Mouse (Mus musculus) megakaryocyte progenitor cell, adult 5-6 weeks (primary cell): ENCODE measurements around the gene Snx9. TPM values are rescaled to one million over a fixed set of nuclear protein-coding genes. Genes with fewer than 3 reads are reported as not detected.

Experiments
- ATAC-seq: replicated peaks from 2 replicates; pipeline ENCODE4 v1.8.0; 2016; ENCODE audit warnings: mild to moderate bottlenecking, moderate TSS enrichment, inconsistent platforms; ENCODE audit not compliant: poor library complexity
- total RNA-seq, 2 experiments: library from RNA; stranded (forward) in 1 of 2; stranded (reverse) in 1 of 2; fragments of 157-497, 149-512 nt in 1 of 2; fragments of 200-1000 nt in 1 of 2; gene quantifications; 2 replicates each; pipeline versions ENCODE4 v1.2.3 to v1.2.4; 2015 to 2017

Snx9 gene
- total RNA-seq, 2 experiments from 2014 or later = 31.3 to 52.7 TPM

DNA sequence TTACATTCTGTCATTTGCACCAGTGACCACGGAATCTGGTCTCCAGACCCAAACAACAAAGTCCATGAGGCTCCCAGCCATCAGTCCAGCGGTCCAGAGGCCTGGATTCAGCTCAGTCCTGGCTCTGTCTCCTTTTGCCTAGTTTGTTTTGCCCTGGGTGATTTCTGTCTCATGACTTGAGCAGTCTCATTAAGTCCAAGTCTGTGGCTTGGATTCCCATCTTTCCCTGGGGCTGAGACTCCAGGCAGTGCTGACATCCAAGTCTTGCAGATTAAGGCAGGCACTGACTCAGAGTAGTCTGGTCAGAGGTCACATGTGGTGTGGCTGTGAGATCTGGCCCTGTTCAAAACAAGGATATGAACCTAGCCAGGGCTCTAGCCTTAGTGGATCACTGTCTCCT lies 35.2 kb upstream of the Snx9 start:
- ATAC-seq = no peak

DNA sequence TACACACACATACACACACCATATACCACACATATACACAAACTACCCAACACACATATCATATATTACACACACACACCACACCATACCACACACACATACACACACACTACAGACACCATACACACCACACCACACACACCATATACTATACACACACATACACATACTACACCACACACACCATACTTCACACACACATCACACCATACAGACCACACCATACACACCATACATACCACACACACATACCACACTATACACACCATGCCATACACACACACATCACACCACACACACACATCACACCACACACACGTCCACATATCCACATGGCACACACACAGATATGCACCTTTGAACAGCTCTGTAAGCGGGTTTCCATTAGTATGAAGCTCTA lies 34.3 kb upstream of the Snx9 start:
- no peak for ATAC-seq

DNA sequence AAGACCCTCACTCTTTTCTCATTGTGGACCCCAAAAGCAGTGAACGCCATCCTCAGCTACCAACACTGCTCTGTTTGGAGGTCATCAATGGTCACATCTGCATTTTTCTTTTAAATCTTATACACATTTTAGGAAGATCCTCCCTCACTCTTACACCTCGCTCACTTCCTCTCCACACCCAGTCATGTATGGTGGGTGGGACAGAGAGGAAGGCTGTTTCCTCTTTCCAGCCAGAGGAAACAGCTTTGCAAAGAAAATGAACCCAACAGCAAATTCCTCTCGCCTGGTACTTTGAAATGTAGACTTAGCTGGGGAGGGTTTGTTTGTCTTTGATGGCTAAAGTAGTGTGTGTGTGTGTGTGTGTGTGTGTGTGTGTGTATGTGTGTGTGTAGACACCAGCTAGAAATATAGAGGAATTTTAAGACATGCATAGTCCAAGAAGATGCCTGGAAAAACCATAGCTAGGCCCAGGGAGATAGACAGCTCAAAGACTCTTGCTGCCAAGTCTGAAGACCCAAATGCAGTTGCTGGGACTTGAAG lies 33.2 kb upstream of the Snx9 start:
- peak; percentile 60 for ATAC-seq

DNA sequence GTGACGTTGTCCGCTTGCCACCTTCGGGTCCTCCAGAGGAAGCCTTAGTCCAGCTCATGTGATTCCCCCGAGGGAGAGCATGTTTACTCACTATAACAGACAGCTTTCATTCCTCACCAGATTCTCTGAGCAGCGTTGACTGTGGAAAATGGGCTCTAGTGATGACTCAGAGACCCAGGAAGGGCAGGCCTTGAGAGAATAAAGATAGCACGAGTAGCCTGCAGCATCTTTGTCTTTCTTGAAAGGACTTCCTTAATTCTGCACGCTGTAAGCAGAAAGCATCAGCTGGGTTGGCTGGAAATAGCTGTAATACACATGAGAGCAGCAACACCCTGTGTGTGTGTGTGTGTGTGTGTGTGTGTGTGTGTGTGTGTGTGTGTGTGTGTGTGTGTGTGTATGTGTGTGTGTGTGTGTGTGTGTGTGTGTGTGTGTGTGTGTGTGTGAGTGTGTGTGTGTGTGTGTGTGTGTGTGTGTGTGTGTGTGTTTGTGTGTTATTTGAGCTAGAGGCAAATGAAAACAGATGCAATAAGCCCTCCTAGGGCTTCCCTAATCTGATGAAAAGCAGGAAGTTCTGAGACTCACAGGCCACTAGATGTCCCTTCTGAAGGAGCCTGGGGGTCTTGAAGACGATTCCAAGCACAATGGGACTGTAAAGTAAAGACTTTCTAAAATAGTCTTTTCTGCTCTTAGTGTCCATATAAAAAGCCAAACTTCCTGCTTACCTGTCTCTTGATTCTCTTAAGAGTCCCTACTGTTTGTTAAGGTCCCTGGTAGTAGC lies 27.1 kb upstream of the Snx9 start:
- peak; percentile 49; the same call in 1 of the 2 replicates for ATAC-seq

DNA sequence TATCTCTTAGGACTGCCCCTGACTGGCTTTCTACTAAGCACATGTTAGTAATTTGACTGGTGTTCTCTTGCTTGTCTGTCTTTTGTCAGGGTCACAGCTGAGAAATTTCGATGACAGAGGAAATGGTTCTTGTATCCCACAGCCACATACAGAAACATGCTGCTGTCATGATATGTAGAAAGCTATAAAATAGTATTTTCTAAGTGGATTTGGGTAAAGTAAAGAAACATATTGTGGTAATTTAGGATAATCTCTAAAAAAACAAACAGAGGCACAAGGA lies 26.5 kb upstream of the Snx9 start:
- ATAC-seq = no peak

DNA sequence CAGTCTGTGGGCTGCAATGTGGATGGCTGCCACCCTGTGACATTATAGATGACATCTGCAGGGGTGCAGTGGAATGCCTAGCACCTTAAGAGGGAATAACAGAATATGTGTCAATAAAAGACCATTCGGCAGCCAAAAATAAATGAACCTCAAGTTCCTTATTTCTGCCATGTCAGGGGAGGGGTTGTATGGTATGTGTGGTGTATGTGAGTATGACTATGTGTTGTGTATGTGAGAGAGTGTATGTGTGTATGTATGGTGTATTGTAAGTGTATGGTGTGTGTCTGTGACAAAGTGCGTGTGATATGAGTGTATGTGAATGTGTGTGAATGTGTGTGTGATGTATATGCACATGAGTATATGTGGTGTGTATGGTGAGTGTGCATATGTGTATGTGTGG lies 23.3 kb upstream of the Snx9 start:
- ATAC-seq = peak; percentile 57

DNA sequence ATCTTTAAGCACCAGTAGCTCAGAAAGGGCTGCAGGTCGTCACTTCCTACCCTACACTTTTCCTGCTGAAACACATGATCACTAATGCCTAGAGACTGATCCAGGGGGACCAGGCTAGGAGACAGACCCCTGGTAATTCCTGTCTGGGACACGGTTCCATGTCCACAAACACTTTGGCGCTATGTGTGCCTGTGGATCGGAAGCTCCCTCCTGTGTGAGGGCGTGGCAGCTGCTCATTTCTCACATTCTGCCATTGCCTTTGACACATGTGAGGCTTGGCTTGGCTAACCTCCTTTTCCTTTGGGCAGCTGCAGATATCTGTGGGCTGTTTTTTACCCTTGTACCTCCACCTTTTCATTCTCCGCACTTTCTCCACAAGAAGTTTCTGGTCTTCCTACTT lies 22.0 kb upstream of the Snx9 start:
- ATAC-seq = no peak

DNA sequence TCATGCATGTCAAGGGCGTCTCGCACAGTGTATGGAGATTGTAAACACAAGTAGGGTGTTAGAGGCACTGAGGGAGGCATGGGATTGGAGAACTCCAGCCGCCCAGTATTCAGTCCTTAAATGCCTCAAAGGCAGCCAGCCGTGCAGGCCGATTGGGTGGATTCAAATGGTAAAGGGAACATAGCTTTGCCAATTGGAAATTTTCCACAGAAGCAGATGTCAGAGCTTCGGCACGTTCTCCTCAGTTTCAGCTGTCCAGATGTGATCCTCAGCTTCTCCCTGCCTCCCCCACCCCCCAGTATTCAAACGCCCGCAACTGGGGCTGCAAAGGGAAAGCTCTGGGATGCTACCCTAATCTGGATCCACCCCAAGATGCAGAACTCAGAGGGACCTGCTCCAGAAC lies 21.3 kb upstream of the Snx9 start:
- no peak for ATAC-seq

DNA sequence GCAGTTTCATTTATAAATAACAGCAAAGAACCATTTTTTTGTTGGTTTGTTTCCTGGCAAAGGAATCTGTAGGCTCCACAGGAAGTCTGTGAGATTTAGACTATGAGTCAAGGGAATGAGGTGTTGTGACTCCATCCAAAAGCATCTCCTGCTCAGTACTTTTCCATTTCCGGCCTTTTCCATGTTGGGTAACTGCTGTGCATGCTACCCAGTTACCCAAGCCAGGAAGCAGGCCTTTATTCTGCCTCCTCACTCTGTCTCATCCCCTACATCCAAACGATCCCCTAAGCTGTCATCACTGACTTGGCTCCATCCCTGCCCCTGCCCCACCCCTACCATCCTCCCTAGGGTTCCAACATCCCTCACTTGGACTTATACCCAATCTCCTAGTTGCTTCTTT lies 18.6 kb upstream of the Snx9 start:
- ATAC-seq = no peak

DNA sequence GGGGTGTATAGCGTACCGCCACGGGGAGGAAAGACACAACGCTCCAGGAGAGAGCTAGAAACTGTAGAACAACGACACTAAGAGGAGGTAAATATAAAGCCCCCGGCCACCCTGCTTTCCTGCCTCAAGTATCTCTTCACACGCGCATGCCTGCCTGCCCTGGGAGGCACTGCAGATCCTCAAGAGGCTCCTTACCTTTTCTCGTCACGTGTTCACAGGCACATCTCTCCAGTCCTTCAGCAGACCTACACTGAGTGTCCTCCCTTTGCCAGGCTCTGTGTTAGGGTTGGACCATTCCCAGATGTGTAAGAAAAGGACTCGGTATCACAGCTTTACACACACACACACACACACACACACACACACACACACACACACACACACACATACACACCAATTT lies 18.1 kb upstream of the Snx9 start:
- peak; percentile 39 for ATAC-seq

DNA sequence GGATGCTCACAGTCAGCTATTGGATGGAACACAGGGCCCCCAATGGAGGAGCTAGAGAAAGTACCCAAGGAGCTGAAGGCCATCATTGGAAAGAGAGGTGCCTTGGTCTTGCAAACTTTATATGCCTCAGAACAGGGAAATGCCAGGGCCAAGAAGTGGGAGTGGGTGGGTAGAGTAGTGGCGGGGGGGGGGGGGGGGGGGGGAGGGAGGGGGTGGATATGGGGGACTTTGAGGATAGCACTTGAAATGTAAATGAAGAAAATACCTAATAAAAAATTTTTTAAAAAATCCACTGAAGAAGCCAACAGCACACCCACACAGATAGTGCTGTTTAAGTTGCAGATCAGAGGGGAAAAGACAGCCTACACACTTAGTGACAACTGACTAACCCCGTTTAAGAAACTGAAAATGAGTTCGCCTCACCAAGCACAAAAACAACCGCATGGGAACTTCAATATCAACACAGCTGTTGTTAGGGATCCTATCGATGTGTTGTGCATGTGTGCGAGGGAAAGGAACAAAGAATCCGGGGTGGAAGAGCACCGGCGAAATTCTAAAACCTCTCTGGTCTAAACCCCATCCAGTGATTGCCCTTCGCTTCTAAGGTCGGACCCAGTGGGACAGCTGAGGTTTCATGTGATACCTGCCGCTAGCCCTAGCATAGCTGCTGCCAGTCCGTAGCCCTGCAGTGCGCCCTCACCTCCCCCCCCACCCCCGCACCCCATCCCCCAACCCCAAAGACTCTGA lies 13.1 kb upstream of the Snx9 start:
- no peak for ATAC-seq

DNA sequence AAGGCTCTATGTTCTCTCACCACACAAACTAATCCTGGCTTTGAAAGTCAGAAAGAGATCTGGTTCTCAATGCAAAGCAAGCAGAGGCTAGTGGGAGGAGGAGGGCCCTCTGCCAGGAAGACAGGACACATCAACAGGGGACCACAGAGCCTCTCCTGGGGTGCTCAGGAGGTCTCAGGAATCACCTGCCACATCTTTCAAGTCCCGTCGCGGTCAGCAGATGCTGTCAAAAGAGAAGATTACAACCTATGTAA lies 12.6 kb upstream of the Snx9 start:
- ATAC-seq = no peak

DNA sequence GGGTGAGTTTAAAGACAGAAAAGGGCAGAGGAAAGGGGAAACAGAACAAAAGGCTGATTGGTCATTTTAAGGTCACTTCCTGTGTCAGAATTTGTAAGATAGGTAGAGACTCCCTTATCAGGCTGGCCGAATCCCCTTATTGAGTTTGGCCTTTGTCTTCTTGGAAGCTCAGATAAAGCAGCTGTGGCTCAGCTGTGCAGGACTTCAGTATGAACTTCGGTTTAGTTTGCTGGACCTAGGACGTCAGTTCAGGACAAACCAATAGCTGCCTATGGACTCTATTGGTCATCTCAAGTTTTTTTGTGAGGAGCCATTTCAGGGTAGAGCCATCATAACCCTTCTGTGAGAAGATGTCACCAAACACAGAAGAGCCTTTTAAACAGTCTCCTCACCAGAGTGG lies 12.2 kb upstream of the Snx9 start:
- no peak for ATAC-seq

DNA sequence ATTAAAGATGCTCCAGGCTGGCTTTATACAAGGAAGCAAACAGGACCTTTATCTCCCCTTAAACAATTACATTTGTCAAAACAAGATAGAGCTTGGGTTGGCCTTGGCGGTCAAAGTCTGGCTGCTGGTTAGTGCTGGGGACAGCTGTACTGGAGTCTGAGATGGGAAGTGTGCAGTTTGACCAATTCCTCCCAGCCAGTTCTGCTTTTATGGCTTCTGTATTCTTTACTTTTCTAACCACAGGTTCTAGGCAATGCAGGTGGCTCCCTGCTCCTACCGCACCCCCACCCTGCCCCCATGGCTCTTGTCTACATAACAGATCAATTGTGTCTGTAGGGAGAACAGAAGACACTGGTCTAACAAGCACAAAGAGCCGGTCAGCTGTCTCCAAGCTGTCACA lies 11.2 kb upstream of the Snx9 start:
- peak; percentile 79 for ATAC-seq

DNA sequence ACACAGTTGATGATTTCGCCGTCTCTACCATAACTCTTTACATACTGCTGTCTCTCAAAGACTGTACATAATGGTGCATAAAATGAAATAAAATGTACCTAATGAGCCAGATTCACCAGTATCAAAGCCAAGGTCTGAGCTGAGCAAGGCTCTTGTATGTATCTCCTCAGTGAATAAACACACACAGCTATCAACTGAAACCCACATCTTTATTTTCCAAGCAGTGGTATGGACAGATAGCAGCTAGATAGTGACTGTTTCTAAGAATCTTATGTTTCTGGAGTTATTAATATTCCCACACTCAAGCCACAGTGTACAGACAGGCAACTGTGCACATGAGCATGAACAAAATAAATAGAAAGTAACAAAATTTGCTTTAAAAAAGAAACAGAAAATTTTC lies 10.7 kb upstream of the Snx9 start:
- ATAC-seq = peak; percentile 72

DNA sequence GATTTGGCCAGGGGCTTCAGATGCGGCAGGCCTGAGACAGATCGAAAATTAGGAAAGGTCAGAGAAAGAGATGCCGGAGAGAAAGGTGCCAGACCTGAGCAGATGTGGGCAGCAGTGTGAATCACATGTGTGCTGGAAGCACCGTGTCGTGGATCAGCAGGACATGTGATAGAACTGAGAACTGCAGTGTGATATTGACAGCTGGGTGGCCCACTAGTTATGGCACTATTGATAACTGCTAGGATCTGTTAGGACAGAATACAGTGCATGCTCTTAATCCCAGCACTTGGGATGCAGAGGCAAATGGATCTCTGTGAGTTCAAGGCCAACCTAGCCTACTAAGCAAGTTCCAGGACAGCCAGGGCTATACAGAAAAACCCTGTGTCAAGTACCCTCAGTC lies 10.3 kb upstream of the Snx9 start:
- no peak for ATAC-seq

DNA sequence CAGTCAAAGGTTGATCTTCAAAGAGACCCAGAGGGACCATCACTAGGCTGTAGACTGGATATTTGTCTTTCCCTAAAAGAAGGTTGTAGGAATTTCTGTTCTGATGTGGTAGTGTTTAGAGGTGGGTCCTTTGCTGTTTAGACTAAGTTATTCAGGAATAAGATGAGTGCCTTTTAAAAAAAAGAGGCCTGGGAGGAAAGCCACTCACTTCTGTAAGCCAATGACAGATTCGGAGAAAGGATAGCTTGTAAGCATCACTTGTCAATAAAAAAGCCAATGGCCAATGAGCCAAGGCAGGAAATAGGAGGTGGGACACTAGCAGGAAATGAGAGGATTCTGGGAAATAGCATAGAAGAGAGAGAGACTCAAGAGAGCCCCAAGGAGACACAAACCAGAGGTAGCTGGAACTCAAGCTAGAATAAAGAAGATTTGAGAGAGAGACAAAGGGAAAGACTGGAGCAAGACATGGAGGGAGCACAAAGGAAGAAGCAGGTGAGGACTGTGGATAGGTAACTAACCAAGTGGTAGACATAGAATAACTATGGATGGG lies 9.8 kb upstream of the Snx9 start:
- no peak for ATAC-seq

DNA sequence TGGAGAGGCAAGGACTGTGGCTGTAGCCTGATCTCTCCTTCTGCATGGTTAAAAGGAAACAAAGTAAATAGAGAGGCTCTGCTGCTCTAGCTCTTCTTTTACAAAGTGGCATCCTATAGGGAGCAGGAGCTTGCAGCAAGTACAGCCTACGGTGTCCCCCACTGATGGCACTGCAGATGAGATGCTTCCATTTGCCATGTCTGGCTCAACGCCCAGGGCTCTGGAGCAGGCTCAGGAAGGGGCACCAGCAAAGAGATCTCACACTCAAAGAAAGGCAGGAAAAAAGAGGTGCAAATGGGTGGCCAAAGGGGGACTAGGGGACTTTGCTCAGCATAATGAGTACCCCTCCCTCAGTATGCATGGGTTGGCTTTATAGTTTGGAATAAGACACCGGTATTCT lies 7.0 kb upstream of the Snx9 start:
- no peak for ATAC-seq

DNA sequence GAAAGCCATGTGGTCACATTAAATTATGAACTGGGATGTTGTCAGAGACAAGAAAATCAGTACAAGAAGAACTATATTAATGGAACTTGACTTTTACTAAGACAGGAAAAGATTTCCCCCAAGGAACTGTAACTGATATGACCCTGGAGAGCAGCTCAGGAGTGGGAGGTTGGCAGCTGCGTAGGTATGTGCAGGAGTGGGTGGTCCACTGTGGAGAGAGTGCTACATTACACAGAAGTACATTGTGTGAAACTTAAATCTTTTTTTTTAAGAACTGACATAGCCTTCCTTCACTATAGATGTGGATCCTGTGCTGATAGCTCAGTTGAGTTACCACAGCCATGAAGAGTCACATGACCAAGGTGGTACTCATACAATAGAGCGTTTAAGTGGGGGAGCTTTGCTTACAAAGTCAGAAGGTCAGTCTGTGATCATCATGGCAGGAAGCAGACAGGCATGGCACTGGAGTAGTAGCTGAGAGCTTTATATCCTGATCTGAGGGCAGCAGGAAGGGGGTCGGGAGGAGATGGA lies 6.3 kb upstream of the Snx9 start:
- no peak for ATAC-seq

DNA sequence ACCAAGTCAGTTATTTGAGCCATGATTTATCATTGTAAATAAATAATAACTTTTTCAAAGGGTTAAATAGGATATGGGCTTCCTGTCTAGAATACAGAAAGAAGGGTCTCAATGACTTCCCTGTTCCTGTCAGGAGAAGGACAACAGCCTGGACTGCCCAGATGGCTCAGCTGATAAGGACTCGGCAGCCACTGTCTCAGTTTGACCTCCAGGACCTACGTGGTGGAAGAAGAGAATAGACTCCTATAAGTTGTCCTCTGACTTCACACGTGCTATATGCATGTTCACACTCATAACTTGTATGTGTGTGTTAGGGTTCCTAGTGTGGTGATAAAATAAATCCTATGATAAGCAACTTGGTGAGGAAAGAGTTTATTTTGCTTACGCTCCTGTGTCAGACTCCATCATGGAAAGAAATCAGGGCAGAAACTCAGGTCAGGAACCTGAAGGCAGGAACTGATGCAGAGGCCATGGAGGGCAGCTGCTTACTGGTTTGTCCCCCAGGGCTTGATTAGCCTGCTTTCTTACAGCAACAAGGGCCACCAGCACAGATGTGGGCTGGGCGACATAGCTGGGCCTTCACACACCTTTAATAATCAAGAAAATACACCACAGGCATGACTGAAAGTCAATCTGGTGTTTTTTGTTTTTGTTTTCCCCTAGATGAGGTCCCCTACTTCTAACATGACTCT lies 1.4 kb upstream of the Snx9 start:
- no peak for ATAC-seq

DNA sequence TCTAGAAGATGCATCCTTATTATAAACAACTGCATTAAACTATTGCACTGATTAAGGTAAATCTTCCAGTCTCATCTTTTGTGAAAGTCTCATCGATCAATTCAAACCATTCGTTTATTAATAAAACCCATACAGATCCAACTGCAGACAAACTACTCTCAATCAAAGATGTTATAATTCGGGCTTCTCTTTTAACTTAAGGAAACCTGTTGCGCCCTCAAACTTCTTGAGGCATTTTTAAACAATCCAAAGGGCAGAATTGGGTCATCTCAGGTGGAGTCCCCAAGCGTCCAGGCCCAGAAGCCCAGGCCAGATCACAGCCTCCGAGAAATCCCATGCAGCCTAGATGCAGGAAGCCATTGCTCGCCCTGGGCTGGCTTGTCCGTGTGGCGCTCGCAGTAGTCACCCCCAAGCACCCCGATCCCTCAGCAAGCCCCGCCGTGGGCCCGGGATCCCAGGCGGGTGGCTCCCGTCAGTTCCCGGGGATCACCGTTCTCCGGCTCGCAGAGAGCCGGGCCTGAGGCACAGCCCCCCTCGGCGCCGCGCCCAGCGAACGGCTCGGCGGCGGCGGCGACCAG lies 490 bp upstream of the Snx9 start:
- peak; percentile 51 for ATAC-seq

DNA sequence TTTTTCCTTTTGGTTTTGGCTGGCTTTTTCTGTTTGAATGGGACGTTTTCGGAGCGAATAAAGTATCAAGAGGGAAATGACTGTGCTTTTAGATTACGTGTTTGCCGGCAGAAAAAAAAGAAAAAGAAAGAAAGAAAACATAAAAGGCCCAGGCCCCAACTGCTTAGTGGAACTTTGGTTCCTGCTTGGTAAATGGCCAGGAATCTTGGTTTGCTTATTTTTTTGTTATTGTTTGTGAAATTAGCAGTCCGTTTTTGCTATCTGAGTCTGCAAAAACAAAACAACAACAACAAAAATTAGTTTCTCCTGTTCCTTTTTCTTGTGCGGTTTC lies 779 bp downstream of the Snx9 start:
- ATAC-seq = no peak
